Mouse (Mus musculus) left cerebral cortex, adult 18-20 months (tissue): ENCODE measurements around the gene Schip1. TPM values are rescaled to one million over a fixed set of nuclear protein-coding genes. Genes with fewer than 3 reads are reported as not detected.
"Not testable (repeated sequence)": the region's sequence is repeated elsewhere in the genome, so short reads cannot be mapped to it uniquely, and the experiment has no call there.

Source experiments
- DNase-seq, 2 experiments: peaks; one replicate each; pipeline ENCODE4 v3.0.0; 2021 to 2022; ENCODE audit warnings: low spot score in 2 of 2, mixed read lengths in 1 of 2
- long read RNA-seq, 2 experiments: library from polyadenylated mRNA; stranded (forward); transcript quantifications; one replicate each; pipeline ENCODE4 v2.0.0; 2021
- total RNA-seq, 2 experiments: library from RNA; stranded (reverse); gene quantifications; 2 replicates each; pipeline ENCODE4 v1.2.3; 2021

Schip1 gene
- 100 to 1,000 TPM; 250 to 294 TPM for total RNA-seq
- long read RNA-seq, experiment 1, transcript Schip1-203 (7 exons, 1,730 nt): major isoform, 390 of 438 reads
- long read RNA-seq, experiment 1, transcript Schip1-206 (8 exons, 2,156 nt): minor isoform, 23 of 438 reads
- long read RNA-seq, experiment 1, partial matches to known transcripts: 7 of 438 reads
- long read RNA-seq, experiment 1, other reads (novel, unspliced or antisense): 17 of 438 reads
- long read RNA-seq, experiment 2, transcript Schip1-203 (7 exons, 1,730 nt): major isoform, 163 of 187 reads
- long read RNA-seq, experiment 2, transcript Schip1-206 (8 exons, 2,156 nt): minor isoform, 12 of 187 reads
- long read RNA-seq, experiment 2, partial matches to known transcripts: 5 of 187 reads
- long read RNA-seq, experiment 2, other reads (novel, unspliced or antisense): 6 of 187 reads

DNA sequence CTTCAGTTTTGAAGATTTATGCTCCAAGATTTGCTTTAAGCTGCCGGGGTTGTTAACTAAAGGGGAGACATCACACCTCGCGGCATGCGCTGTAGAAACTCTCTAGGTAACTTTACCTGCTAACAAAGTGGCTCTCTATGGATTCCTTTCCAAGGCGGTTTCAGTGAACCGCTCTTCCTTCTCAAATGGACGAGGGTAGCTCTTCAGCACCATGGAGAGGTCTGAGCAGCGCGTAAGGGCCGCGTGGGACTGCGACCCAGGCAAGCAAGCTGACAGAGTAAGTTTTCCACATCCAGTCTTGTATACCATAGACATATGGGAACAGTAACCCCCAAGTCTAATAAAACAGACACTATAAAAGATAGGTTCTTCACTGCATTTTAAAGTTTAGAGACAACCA lies at the start of gene Schip1:
TSS of gene Schip1 (plus strand) at position 72 of the 400 bp plus-strand sequence.
- DNase-seq: no peak

DNA sequence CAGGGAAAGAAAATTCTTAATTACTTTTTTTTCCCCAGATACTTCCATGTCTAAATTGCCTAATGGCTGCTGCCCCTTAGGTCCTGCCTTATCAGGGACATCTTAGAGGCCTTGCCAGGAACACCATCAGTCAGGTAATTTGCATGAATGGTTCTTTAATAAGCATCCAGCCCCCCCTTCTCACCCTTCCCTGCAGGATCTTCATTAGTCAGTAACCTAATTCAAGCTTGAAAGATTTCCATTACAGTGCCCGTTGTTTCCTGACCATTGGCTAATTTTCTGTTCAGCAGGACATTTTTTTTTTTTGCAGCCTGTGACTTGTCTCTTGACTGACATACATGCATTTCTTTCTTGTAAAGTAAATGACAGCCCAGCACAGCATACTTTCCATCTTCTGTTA lies 48.8 kb upstream of the Schip1 start:
- no peak for DNase-seq

DNA sequence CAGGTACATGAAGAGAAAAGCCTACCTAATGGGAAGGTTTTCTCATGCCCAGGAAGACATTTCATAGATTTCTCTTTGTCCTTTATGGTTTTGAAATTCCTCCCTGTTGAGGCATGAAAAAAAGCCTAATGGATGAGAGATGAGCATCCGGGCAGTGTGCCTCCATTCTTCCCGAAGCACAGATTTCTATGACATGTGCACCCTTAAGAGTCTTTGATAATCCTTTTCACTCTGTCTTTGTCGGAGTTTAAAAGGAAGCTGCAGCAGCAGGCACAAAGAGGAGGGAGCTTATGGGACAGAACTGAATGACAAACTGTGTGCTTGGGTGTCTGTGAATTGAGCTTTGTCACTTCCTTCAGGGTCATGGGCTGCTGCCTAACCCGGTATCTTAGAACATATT lies 45.2 kb upstream of the Schip1 start:
- DNase-seq: no peak

DNA sequence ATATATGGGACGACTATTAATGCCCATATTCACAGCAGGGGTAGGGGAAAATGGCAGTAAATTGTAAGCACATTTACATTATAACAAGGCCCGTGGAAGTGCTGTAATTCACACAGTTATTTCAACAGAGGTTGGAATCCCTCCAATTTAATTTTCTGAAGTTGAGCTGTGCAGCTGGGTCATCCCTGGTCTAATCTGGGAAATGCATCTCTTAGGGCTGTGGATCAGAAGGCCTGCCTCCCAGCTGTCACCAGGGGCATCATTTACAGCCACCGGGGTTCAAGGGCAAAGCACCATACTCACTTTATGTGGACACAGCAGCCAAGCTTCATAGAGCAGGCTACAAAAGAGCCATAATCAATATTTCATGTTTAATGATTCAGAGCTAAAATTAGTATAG lies 28.5 kb upstream of the Schip1 start:
- no peak for DNase-seq

DNA sequence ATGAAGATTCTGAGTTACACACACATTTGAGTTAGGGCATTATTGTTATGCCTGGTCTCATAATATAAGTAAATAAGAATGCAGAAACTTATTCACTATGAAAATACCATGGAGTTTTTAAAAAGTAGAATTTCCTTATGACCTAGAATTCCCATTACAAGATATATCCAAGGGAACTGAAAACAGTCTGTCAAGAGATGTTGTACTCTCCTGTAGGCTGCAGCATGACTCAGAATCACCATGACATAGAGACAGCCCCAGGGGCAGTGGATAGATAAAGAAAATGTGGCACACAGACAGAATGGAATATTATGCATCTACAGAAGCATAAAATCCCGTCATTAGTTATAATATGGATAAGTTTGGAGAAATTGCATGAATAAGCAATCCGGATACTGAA lies 21.7 kb upstream of the Schip1 start:
- DNase-seq: no peak

DNA sequence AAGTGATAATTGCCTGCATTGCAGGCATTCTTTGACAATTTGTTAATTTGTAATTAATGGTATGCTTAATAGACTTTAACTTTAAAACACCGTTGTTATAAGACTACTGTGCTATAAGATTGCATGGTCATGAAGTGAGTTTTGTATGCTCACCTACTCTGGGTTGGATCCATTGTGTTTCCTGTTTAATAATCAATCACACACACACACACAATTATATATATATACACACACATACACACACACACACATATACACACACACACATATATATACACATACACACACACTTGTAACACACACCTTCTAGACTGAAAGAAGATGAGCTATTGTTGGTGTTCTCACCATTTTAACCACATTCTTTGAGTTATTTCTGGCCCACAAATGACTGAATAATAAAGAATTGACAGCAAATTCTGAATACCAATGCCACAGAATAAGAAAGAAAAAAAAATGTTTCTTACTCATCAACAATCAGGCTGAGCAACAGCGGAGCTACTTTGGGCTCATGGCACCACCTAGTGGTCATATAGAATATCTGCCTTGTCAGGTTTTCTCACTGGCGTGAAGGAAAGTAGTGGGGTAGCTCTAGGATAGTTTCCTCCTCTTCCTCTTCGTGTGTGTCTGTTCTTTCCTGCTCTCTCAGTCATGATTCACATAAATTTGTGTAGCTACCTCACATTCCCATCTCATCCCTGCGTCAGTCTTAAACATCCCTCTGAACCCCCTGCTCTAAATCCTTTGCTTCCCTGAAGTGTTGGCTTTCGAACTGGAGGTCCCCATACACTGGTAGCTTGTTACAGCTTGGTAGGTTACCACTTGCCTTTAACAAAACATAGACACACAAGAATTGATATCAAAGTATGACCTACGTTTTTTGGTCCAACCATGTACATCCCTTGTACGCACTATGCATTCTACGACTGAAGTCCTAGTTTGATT lies 18.9 kb upstream of the Schip1 start:
- peak; percentile 31 to 52 for DNase-seq

DNA sequence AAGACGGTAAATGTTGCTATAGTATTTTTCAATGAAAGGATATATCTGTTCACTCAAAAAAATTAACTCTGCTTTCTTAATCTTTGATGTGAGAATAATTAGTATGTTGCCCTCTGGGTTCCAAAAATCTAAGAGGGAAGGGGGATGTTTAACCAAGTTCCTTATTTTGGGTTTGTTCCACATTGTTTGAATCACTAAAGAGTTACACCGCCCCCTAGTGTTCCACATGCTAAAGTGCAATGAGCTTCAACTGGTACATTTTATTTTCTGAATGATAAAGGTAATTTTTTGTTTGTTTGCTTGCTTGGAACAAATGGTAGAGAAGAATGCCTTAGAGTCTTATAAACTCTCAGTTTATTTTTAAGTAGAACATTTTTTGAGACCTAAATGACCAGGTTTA lies 11.1 kb upstream of the Schip1 start:
- DNase-seq: peak; percentile 19 to 34

DNA sequence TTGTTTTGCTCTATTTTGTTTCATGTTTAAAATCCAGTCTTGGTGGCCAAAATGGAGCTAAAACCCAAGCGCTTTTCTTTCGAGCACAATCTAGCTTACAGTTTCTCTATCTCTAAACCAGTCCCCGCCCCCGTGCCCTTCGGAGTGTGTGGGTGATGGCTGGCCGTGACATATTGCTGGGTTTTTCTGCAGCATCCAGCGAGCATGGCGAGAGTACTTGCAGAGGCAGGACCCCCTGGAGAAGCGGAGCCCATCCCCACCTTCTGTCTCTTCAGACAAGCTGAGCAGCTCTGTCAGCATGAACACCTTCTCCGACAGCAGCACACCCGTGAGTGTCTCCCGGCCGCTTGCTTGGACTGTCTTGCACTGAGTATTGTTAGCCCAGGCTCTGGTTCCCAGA lies 9.5 kb upstream of the Schip1 start:
- DNase-seq: peak; percentile 60 to 81

DNA sequence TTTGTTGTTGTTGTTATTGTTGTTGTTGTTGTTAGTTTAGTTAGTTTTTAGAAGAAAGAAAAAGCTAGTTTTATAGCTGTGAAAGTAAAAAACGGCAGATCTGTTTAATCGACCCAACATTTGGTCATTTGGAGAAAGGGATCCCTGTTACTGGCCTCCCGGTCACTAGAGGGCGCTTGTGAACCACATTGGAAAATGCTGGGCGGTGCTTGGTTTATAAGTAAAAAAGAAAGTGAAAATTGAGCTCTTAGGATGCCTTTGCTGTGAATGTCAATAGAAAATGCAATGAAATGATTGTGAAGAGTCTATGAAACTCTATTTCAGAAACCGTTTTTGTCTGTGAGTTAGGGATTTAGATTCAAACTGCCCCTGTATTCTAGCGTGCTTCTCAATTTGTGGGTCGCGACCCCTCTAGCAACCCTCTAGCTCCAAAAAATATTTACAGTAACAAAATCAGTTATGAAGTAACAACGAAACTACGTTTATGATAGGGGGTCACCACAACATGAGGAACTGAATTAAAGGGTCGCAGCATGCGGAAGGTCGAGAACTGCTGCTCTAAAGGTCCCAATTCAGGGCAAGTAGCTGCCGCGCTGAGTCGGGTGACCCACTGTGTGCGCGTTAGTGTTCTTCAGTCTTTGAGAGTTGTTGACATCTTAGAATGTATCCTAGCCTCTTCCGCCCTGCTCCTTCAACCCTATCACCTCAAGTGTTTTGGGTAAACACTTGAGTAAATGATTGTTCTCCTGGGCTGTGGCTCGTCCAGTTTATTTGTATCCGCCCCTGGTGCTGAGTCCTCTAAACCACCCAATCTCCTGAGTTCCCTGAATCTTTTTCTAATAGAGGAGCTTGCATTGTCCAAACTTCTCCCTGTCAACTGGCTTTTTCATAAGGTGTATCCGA lies 8.0 kb upstream of the Schip1 start:
- peak; percentile 83 to 91 for DNase-seq

GRCm38 (mm10) chr3:68059162-68059800 lies 5.3 kb upstream of the Schip1 start:
- DNase-seq: peak; percentile 33 to 44

- no peak for DNase-seq
Observed at GRCm38 (mm10) chr3:68071395-68072386, 7.1 kb downstream of the Schip1 start.

DNA sequence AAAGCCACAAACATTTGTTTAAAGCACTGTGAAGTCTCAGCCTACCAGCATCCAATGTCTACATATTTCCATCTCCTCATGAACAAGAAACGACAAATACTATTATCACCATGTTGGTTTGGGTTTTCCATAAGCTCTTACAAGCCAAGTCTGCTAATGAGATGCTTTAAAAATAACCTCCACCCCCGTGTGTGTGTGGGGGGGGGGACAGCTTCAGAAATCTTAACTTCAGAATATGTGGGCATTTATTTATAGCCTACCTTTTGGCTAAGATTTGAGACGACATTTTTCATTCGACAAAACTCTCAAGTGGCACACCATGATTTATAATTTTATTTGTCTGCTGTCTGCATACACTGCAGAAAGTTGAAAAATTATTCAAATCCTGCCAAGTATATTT lies 12.8 kb downstream of the Schip1 start:
- DNase-seq: no peak

GRCm38 (mm10) chr3:68085024-68085423 lies 20.4 kb downstream of the Schip1 start:
- no peak for DNase-seq

GRCm38 (mm10) chr3:68092108-68092507 lies 27.5 kb downstream of the Schip1 start:
- DNase-seq: no peak

- DNase-seq: no peak
Observed at GRCm38 (mm10) chr3:68096724-68097431, 32.3 kb downstream of the Schip1 start.

- DNase-seq: not testable (repeated sequence)
Observed at GRCm38 (mm10) chr3:68099561-68099960, 35.0 kb downstream of the Schip1 start.

DNA sequence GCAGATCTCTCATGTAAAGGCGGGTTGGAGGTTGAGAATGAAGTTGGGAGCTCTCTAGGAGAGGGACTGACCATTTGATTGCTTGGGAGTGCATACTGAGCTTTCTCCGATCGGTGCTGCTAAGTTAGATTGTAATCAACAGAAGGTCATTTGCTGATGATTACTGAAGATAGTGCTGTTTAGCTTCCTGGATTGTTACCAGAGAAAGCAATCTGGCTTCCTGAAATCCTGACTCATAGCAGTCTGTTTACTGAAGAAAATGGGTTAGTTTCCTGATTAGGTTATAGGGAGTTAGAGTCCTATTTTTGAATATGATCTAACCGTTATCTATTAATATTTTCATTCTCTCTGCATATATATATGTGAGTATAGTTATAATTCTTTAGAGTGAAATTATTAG lies 36.7 kb downstream of the Schip1 start:
- no peak for DNase-seq

GRCm38 (mm10) chr3:68105081-68105685 lies 40.6 kb downstream of the Schip1 start:
- no peak for DNase-seq
